Mouse (Mus musculus) kidney, postnatal 25 days (tissue): ENCODE data around the gene Zic1.

Experiments used
- DNase-seq, 2 experiments: peaks; one replicate each; pipeline ENCODE4 v3.0.0; 2021; ENCODE audit warnings: mixed read lengths in 2 of 2

Zic1 gene

DNA sequence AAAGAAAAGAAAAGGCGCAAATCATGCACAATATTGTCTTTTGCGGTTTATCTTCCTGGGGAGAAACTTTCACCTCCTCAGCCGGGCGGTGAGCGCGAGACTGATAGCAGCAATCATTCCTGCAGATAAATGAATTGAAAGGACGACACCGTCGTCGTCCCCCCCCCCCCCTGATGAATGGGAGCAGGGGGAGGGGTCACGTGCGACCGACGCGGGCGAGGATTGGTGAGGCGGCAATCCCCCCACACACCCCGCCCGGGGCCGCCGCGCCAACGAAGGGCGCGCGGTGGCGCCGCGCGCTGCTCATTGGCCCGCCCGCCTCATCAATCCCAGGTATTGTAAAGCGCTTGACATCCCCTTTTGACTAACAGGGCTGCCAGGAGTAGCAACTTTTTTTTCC lies at the start of gene Zic1:
TSS of gene Zic1 (minus strand) at position 147 of the 400 bp plus-strand sequence.
- DNase-seq, result no peak

DNA sequence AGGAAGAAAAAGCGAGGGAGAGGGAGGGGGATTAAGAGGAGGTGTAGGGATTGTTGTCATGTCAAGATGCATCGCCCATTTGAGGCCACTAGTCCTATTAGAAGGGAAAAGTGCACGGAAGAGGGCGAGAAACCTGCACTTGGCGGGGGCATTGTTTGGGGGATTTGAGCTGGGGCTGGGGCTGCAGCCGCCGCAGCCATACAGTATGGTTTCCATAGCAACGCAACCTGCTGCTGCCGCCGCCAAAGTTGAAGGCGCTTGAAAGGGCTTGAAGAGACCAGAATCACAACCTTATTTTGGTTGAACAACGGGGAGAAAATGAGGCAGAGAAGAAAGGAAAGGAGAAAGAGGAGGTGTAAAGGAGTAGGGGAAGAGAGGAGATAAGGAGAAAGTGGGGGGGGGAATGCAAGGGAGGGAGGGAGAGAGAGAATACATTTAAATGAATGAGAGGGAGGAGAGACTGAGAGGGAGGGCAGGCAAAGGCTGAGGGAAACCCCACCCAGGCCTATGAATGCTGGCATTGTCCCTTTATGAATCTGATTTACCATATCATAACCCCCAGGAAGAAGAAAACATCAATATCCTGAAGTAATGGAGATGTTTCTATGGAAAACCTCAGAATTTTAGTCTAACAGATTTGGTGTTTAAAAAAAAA lies 48.5 kb upstream of the Zic1 start:
- no peak for DNase-seq

DNA sequence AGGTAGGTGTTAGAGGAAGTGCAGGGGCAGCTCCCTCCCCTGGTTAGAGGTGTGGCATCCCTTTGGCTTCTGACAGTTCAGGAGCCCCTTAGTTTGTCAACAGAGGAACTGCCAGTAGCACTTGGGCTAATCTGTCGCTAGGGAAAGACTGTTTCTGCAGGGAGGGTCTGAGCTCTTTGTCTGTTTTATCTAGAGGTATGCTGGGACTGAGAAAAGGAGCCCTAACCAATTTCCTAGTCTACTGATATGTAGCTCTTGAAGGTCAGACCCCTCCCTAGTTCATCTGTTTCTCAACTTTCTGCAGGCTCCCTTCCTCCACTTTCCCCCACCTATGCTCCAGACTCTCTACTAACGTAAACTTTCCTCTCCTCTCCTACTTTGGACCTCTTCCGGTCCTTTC lies 44.2 kb upstream of the Zic1 start:
- no peak for DNase-seq

DNA sequence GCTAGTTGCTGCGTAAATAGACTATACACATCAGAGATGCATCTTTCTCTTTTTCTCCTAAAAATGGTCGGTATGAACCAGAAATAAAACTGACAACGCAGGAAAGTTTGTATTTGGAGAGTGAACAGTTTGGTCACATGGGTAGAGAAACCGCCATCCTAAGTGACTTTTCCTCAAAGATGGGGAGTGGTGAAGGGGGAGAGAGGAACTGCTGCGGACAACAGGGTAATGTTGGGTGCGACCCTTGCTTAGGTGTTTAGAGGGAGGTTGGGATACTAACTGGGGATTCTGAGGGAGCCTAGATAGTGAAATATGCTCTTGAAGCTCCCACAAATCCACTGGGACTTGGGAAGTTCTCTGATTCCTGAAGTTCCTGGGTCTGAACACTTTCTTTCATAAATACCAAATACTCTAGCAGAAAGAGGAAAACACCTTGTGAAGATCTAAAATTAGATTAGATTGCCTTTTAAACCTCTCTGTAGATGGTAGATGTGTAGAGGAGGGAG lies 40.7 kb upstream of the Zic1 start:
- no peak for DNase-seq

DNA sequence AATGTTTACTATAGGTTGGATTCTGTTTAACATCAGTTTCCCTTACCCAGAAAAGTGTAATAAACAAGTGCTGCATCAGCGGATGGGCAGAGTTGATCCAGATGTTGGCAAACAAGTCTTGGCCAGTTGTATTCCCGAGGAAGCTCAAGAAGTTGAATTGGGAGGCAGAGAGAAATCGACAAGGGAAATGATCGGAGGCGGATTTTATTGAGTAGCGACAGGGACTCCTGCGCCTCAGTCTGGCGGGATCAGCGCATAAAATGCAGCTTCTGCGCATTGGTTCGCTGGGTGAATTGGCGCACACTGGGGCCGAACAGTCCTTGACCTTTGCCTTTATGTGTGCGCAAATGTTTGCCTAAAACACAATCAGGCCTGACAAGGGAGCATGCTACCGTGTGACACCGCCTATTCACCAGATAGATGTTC lies 40.2 kb upstream of the Zic1 start:
- no peak for DNase-seq

DNA sequence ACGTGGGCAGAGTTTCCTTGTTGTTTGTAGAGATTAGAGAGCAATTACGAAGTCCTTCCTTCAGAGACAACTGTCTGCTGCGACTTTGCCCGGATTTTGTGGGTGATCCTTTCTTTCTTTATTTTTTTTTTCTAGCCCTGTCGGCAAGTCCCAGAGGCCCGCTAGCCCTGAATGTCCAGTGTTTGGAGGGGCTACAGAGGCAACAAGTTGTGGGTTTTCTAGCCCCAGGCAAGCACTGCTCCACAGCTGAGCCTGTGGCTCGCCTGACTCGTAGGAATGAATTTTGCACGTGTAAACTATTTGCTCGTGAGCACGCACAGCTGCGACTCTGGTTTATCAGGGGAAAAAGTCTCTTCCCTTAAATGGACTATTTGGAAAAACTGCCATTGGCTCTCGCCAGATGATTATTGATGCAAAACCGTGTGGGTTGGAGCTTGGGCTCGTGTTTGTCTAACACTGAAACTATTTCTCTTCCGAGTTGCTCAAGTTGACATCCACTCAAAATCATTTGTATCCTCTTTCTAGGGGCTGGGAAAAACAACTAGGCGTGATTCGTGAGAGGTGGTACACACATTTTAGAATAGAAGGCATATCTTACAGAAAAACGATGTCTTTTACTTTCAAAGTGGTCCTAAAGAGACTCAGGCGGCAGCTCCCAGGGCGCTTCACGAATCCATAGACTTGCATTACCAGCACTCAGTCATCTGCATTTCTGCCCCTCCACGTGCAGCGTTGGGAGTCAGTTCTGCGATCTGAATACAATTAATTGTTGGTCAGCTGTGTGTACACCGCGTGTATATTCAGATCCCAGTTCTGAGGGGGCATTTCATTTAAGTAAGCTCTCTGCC lies 39.5 kb upstream of the Zic1 start:
- DNase-seq, result no peak

DNA sequence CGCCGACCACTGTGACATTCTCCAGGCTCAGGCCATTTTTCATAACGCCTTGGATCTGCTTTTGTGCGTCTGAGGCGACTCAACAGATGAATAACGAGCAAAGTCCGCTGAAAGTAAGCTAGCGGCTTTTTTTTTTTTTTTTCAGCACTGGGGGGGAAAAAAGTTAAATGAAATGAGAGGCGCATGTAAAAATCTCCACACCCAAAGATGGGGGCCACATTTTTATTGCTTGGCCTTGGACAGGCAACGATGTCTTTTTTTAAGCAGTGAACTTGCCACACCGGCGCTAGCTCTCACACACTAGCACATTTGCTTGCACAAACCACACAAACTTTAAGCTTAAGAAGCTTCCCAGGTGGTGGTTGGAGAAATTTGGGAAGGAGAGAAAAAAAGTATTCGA lies 38.6 kb upstream of the Zic1 start:
- DNase-seq, result no peak

DNA sequence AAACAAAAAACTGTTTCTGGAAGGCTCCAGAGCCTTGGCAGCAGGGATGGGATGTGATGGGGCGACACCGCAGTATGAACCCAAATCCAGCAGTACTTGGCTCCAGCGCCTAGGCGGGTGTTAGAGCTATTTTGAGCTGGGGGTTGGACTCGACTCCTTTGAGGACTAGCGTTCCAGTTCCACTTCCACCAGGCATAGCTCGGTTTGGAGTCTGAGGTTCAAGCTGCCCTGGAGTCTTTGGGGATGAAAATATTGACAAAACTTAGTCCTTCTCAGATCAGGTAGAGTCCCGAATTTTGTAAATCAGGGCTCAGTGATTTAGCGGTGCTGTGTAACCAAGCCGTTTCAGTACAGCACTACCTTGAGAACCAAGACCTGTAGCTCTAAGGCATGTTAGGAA lies 35.9 kb upstream of the Zic1 start:
- no peak for DNase-seq

DNA sequence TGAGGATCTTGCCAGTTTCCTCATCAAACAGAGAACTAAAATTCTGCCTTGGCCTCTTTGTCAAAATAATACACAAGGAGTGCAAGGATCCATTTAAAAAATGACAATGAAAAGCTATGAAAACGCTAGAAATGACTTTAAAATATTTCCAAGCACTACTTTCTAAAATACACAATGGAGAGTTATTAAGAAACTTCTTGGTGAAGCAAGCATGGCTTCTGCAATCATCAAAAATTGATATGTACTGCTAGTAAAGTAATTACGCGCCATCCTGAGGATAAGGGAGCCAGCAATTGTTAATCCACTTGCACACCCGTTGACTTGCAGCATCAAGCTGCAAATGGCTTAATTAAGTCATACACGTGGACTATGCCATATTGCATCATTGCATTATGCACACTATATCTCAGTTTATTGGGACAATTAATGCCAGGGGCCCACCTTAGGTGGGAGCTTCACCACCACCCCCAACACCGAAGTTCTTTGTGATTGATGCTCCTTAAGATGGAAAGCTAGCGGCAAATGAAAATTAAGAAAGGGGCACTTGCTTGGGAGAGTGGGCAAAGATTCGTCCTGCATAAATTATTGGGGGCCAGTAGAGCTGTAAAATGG lies 35.0 kb upstream of the Zic1 start:
- DNase-seq, result no peak

DNA sequence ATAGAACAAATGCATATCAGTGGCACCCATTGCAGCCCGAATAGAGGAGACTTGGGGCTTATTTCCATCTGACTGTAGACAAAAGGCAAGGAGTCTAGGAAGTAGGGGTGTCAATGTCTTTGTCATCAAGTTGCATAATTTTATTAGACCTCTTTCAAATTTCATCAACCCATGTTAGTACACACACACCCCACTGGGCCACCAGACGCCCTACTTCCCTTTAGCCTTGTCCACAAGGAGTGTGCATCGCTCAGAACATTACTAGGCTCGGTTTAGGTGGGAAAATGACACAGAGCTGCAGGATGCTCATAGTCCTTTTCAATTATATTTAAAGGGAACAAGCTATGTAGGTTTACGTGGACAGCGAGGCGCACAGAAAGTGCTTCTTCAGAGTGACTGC lies 34.4 kb upstream of the Zic1 start:
- DNase-seq, result no peak

DNA sequence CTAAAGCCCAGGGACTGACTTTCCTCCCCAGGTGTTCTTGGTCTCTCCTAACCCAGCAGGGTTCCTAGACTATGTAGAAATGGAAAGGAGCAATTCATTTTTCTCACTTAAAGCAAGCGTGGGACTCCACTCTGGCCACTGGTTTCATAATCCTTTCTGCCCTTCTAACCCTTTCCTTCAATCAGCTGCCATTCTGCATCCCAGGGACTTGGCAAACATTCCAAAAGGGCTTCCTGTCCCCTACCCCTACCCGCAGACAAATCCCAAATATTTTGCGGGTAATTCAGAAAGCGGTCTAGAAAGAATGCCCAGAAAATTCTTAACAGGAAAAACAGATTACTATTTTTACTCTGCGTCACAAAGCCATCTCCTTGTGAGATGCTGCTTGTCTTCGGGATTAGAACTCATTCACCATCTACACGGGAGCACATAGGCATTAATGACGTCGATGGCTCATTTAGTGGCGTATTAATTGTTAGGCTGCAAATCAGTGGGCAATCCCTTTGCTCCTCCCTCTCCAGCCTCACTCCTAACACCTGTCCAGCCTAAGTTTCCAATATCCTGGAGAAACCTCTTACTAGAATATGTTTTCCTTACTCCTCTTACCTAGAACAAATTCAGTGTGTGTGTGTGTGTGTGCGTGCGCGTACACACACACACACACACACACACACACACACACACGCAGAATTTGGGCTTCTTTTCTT lies 29.6 kb upstream of the Zic1 start:
- no peak for DNase-seq

DNA sequence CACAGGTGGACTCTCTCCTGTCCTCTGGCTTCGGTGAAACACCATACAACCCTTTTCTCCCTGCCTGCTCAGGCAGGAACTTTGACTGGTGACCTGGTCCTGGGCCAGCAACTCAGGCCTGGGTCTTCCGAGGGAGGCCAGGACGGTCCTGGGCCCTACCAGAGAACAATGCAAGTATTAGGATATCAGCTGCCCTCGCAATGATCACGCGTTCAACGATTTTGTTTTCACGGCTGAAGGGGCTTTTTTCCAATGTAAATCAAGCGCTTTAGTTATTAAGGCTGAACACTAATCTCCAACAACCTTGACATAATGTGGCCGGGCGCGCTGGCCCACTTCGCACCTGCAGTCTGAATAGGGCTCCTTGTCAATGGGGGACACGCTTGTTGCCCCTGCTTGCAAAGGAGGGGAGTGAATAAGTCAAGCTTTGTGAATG lies 28.6 kb upstream of the Zic1 start:
- DNase-seq, result no peak

DNA sequence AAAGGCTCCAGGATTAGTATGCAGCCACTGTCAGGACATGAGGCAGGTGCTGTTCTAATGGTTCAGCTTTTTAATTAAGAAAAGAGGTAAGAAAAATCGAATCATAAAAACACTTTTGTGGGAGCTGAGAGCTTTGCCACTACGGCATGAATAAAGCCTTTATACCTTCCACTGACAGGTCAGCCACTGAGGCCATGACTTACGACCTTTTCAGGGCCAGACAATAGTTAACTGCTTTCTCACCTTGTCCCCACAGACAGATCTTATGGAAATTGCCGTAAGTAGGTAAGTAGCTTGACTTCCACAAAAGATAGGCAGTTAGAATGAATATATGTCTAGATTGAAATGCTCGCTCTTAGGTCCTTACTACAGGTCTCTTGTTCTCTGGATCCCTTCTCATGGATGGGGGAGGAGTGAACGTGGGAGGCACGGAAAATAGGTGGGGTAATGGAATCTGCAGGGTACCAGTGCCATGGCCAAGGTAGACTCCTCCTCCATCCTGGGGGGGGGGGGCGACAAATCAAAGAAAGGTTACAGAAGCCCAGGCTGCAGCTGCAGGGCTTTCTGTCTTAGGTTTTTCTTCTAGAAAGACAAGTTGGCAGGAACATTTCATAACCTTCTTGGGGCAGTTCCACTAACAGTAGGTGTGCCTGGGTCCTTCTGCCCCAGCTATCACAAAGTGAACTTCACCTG lies 27.9 kb upstream of the Zic1 start:
- no peak for DNase-seq

DNA sequence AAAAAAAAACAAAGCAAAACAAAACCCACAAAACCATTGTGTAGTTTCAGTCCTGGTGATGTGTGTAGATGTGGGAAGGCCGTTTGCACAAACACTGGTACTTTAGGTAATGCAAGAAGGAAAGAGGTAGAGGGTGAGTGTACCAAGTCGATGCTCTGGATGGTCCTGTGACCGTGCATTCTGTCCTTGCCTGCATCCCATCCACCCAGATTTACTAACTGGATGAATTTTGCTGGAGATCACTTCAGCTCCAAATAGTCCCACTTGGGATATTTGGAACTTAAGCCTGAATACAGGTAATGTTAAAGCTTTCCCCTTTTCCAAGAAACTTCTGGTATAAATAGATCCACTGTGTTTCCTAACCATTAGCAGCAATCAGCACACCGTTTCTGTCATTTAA lies 22.6 kb upstream of the Zic1 start:
- DNase-seq, result no peak

DNA sequence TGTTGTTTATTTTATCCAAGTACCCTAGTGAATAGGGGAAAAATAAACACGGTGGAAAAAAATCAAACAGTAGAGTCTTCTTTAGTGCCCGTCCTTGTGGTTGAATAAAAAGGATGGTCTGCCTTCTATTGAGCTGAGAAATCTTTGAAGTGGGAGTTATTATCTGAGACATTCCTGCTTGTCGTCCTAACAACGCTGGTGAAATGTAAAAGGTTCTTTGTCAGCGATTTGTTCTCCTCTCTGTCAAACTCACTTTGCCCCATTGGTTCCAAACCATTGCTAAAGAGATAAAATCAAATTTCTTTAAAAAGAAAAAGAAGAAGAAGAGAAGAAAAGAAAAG lies 22.1 kb upstream of the Zic1 start:
- no peak for DNase-seq

DNA sequence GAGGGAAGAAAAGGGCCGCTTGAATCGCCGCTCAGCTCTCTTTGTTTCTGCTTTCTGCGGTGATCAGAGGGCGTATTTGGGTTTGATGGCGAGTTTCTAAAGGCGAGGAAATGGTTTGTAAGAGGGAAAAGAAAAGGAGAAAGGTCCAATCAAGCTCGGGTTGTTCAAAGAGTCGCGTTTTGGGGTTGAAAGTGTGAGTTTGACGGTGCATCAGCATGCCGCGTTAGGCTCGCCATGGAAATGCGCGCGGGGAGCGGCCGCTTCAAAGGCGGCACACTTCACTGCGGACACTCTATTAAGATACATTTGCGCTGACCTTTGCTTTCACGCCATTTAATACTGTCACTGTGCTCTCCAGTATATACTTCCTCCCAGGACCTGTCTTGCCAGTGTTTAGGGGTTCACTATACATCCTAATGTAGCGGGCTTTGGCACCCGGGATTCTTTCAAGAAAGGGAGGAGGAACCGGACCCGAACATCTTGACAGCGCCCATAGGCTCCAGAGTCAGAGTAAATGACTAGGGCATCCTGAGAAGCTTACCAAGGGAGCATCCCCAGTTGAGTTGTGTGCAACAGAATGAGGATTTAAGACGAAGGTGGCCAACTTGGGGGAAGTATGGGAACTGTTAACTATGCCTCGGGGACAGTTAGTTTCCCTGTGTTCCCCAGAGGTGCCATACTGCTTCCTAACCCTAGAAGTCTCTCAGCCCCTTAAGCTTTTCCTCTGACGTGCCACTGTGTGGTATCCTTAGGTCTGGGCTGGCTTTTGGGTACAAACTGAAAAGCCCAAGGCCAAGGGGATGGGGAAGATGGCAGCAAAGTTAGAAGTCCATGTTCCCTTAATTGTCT lies 21.5 kb upstream of the Zic1 start:
- DNase-seq, result no peak

DNA sequence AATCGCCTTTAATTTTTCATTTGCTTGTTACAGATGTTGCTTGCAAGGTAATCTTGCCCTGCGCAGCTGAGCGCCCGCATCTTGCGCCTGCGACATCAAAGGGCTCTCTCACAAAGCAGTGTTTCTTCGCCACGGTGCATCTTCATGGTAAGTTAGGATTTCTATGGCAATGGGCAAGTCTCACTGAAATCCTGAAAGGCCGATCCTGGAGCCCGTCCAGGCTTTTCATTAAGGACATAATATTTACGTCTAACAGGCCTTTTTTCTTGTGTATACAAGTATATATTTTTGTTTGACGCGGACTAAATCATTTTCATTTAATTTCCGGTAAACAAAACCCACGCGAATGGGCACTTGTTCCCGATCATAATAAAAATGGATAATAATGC lies 20.9 kb upstream of the Zic1 start:
- DNase-seq, result no peak

DNA sequence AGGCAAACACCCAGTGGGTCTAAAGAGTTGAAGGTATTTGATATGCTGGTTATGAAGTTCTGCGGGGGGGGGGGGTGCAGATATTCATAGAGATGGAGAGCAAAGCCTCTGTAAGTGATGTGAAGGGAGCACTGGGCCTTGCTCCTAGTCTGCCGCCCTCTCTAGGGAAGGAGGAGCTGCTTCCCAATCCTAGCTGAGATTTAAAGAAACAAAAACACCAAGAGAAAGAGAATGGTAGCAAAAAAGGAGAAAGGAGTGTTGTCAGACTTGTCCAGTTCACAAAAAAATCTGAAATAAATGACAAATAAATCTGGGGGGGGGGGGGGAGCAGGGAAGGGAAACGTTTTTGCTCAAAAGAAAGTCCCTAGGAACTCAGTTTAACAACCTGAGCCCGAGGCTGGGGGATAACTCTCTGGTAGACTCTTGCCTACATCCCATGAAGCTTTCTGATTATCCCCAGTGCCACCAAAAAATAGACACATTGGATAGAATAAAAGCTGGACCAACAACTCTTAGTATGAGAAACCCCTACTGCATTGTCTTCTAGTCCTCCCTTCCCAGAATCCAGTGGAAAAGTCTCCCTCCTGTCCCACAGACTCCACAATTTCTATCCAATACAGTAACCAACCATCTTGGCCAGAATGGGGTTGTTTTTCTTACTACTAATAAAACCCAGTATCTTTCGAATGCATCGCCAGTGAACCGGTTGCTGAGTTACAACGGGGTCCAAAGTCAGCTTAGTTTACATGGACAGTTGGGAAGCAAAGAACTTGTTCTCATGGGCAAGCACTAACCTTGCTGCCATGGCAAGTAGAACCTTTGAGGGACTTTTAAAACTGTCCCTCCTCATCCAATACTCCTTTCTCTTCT lies 20.2 kb upstream of the Zic1 start:
- DNase-seq, result no peak

DNA sequence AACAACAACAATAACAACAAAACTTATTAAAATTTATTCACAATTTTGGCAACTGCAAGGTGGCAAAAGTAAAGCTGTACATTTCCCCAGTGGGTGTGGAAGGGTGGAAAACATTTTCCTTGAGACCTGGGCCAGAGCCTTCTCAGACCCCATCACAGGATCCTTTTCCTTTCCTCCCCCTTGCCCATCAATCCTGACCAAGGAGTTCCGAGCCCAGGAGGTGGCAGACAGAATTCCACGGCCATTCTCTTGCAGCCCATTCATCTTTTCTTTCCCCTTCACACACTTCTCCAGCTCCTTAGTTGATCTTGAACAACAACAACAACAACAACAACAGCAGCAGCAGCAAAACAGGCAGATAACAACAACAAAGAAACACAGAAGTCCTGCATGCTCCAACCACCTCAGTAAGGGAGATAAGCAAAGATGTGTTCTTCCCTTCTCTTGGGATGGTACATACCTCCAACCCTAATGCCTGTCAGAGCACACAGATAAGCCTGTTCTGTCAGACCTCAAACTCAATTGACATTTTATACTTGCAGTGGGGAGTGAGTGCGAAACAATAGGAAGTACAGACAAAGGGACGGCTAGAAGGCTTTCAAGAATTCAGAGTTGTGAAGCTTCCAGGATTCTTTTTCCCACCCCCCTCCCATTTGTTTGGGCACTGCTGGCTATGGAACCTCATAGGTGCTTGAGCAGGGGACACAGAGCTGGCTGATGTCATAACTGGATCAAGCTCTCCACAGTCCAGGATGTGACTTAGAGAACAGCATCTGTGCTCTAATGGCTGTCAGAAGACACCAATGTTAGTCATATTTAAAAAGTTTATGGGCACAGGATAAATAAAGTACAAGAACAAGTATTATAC lies 19.3 kb upstream of the Zic1 start:
- DNase-seq, result no peak

DNA sequence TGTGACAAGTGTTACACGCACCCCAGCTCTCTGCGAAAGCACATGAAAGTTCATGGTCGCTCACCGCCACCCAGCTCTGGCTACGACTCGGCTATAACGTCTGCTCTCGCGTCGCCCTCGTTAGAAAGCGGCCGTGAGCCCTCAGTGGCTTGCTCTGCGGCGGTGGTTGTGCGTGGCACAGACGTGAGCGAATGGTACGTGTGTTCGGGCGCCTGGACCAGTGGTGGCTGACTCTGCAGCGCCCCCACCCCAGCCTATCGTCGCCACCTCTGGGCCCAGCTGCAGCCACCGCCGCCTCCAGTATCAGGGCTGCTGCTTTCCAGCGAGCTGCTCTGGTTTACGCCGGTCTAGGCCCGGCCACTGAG lies 18.5 kb upstream of the Zic1 start:
- no peak for DNase-seq
